Mouse (Mus musculus) cerebellum, postnatal 4 days (tissue): ENCODE results near the gene Wdr47.
"Not testable (repeated sequence)": the region's sequence is repeated elsewhere in the genome, so short reads cannot be mapped to it uniquely, and the experiment has no call there.

Source experiments
- DNase-seq, 2 experiments: peaks; one replicate each; pipeline ENCODE4 v3.0.0; 2022; ENCODE audit warnings: low spot score in 2 of 2, mixed read lengths in 1 of 2

Gene Wdr47

DNA sequence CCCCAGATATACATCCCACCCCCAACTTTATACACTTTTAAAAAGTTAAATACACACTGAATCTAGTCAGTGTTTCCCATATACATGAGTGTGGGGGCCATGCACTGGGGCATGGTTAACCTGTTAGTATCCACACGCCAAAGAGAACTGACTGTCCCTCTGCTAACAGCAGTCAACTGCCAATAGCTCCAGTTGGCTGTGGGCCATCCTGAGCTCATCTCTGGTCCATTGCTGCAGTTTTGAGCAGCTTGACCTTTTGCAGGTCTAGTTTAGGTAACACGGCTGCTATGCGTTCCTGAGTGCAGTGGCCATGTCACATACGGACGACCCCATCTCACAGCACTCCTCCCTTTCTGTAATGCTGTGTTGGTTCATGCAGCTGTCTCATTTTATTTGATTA, 43.7 kb downstream of the Wdr47 start:
- DNase-seq: no peak

DNA sequence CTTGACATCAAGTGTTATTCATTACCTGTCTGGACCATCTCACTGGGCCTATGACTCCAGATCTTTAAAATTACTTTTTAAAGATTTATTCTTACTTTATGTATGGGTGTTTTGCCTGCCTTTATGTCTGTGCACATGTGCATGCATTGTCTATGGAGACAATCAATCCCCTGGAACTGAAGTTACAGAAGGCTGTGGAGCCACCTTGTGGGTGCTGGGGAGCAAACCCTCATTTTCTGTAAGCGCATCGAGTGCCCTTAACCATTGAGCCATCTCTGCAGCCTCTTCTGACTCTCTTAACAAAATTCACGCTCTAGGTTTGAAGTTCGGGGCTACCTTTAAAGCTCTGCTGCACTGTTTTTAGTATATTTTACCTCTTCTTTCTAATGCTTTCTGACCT, 48.3 kb downstream of the Wdr47 start:
- no peak for DNase-seq

DNA sequence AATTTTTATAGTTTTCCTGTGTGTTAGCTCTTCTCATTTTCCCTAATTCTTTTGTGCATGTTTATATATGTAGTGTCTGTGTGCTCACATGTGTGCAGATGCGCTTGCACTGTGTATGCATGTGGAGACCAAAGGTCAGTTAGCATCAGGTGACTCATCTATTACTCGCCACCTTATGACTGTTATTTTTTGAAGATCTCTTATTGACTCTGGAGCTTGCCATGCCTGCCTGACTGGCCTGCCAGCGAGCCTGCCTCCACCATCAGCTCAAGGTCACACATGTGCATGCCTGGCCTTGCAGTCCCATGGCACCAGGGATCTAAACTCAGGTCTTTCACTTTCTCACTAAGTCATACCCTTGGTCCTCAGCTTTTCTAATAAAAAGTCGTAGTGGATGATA, 49.9 kb downstream of the Wdr47 start:
- no peak for DNase-seq

DNA sequence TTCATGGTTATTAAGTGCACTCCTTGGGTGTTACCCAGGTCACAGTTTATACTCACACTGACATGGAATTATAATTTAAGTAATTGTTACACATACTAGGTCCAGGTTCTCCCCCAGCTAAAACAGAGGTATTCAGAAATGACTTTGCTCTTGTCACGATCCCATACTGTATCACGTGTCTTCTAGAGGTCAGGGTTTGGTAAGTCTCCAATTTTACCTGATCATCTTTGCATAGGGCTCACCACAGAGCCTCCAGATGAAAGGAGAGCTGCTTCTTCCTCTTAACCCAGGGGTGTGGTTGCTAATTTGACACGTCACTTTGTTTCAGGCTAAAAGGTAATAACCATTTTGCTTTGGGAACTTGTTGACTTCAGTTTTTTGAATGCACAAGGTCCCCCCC, 53.8 kb downstream of the Wdr47 start:
- DNase-seq: no peak

DNA sequence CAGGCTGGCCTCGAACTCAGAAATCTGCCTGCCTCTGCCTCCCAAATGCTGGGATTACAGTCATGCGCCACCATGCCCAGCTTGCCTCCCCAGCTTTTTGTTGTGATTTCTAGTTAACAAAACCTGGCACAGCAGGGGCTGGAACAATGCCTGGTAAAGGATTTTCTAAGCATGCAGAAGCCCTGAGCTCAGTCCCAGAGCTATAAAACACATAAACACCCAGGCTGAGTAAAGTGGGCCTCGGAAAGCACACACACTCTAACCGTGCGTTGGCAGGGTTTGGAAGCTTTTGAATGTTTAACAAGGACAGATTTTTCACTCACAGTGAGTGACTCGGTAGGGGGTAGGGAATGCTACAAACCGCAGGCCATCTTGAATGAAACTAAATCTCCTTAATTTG, 55.0 kb downstream of the Wdr47 start:
- no peak for DNase-seq

DNA sequence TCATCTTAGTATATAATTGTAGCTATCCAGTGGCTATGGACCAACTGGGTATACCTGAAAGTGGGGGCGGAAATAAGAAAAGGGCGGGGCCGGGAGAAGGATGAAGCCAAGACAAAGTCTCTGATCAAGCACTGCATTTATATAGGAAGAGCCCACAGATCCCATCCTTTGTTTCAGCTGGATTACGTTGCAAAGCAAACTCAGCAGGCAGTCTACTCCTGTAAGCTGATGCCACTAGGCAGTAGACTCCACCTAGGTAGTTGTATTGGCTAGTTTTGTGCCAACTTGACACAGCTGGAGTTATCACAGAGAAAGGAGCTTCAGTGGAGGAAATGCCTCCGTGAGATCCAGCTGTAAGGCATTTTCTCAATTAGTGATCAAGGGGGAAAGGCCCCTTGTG, 56.6 kb downstream of the Wdr47 start:
- DNase-seq: not testable (repeated sequence)

GRCm38 (mm10) chr3:108652866-108653642, 62.0 kb downstream of the Wdr47 start:
- no peak for DNase-seq

DNA sequence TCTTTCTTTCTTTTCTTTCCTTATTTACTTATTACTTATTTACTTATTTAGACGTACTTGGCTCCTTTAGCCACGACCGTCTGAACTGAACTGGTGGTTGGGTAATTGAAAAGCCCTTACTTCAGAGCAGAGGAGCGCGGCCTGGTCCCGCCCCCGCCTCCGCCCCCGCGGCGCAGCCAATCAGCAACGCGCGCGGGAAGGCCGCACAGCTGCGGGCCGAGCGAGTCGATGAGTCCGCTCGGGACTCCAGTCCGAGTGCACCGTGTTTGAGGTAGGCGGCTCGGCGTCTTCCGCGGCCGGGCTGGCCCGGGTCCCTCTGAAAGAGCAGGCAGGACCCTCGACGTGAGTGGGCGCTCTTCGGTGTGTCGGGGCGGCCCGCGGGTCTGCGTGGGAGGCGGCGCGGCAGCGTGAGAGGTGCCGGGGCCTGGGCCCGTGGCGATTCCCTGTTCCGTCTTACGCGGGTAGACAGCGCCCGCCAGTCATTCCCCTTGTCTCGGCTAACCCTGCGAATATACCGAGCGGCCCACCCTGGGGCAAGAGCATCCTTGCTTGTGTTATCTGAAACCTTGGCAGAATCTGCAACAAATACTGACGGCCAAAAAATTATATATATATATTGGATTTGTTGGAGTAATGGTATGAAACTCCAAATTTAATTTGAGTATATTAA, 62.8 kb downstream of the Wdr47 start, which contains the start of gene Clcc1:
Gene Clcc1 (plus strand): TSS at position 204 of the 670 bp plus-strand sequence.
- DNase-seq: peak; percentile 93 to 97

GRCm38 (mm10) chr3:108654566-108654965, 63.5 kb downstream of the Wdr47 start:
- DNase-seq: no peak

DNA sequence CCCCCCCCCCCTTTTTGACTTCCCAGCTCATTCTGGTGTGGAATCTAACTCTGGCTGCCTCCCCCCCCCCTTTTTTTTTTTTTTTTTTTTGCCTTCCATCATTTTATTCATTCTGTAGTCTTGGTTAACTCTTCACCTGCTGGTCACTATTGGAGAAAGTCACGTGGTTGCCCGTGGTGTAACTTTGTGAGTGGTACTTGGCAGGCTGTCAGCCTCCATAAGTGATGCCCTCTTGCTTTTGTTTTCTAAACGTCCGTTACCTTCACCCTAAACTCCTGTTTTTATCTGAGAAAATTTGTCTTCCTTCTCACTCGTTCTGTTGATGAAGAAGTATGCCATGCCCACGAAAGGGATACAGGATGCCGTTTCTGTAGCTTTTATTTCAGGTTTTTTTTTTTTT, 64.4 kb downstream of the Wdr47 start:
- DNase-seq: no peak

- DNase-seq: no peak
These were observed 67.5 kb downstream of the Wdr47 start for GRCm38 (mm10) chr3:108658612-108659011.

DNA sequence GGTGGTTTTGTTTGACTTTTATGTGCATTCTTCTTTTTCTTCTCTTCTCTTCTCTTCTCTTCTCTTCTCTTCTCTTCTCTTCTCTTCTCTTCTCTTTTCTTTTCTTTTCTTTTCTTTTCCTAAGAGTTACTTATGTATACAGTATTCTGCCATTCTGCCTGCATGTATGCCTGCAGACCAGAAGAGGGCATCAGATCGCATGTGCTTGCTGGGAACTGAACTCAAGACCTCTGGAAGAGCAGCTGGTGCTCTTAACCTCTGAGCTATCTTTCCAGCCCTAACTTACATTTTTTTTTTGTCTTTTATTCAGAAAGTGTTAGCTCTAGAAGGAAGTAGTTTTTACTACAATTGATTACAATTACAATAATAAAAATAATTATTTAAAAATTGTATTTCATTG, 69.9 kb downstream of the Wdr47 start:
- DNase-seq: no peak

GRCm38 (mm10) chr3:108676616-108677015, 85.5 kb downstream of the Wdr47 start:
- peak in 1 of 2 experiments; percentile 23 for DNase-seq

DNA sequence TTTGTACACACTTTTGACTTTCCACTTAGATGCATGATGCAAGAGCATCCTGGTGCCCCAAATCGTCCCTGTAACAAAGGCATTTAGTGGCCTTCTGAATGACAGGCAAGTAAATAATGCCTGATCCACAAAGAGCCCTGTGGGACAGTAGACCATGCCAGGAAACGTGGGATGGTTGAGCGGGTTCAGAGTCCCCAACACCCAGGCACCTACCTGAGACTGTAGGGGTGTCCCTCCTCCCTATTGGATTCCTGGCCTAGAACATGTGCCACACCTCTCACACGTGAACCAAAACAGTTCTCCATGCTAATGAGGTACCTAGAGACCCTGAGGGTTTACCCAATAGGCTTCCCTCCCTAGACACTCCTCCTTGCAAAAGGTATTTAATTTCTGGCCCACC, 89.9 kb downstream of the Wdr47 start:
- DNase-seq: no peak

GRCm38 (mm10) chr3:108683597-108683996, 92.5 kb downstream of the Wdr47 start:
- not testable (repeated sequence) for DNase-seq

DNA sequence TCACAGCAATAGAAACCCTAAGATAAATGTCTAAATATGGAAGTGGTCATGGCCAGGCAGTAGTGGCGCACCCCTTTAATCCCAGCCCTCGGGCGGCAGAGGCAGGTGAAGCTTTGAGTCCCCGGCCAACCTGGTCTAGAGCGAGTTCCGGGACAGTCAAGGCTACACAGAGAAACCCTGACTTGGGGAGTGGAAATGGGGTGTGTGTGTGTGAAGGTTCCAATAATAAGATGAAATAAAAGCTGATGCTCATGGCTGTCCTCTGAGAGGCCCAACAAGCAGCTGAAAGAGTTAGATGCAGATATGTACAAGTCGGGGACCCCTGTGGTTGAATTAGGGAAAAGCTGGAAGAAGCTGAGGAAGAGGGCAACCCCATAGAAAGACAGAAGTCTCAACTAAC, 94.6 kb downstream of the Wdr47 start:
- no peak for DNase-seq

DNA sequence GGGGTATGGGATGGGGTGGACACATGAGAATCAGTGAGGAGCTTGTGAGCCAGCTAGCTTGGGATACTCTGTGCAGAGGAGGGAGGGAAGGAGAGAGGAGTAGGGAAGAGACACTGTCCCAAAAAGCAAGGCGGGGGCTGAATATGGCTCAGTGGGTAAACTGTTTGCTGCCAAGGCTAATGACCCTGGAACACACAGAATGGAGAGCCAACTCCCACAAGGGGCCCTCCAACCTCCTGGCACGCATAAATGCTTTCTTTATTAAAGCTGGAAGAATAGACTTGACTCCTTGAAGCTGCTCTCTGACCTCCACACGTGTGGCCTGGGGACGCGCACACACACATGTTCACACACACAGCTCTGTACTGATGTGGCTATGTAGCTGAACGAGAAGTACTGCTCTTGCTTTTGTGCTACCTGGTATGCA, 97.9 kb downstream of the Wdr47 start:
- DNase-seq: no peak

DNA sequence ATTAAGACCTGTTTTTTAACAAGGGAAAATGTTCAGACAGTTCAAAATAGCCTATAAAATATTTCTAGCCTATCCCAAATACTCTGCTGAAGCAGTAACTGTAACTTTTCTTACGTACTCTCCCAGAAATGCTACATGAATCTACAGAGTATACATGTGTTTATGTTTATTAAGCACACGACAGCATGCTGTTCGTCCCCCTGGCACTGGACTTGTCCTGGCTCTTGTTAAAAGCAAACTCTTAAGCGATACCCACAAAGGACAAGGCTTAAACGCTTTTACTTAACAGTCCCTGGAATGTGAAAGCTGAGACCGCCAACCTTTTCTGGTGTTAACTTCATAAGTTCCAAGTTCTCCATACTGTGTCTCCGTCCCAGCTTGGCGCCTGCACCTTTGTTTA, 98.4 kb downstream of the Wdr47 start:
- DNase-seq: no peak

- no peak for DNase-seq
These were observed 98.9 kb downstream of the Wdr47 start for GRCm38 (mm10) chr3:108689979-108690378.

GRCm38 (mm10) chr3:108694321-108694720, 103.2 kb downstream of the Wdr47 start:
- no peak for DNase-seq
